Mouse (Mus musculus): ENCODE data around the gene Ankrd40.

Gene Ankrd40

DNA sequence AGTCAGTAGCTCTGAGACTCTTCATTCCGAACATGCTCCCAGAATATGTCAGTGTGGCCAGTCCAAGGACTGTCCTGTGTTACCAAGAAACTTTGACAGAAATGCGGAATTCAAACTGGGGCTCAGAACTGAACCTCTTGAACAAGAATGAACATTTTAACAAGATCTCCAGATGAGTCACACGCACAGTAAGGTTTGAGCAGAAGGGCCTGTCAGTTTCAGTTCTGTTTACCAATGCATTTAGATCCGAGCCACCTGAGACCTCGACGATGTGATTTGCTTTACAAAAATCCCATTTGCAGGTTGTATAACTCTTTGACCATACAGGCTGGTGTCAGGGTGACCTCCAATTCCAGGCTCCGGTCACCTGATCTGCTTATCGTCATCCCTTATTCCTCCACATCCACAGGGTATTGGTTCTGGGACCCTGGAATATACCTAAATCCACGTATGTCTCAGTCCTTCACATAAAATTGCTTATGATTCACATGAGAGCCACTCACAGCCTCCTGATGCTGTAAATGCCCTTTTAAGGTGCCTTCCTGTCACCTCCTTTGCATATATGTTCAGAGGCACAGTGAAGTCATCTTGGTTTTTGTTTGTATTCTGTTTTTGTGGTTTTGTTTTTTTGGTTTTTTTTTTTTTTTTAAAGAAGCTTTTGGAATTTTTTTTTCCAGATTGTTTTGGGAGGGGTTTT is 27.9 kb downstream of the Ankrd40 start:
- no peak for DNase-seq

- no peak for DNase-seq
These were observed 31.4 kb downstream of the Ankrd40 start for GRCm38 (mm10) chr11:94359168-94359567.

GRCm38 (mm10) chr11:94361166-94361870 is 33.5 kb downstream of the Ankrd40 start:
- no peak for DNase-seq

GRCm38 (mm10) chr11:94362101-94362500 is 34.3 kb downstream of the Ankrd40 start:
- DNase-seq = no peak

DNA sequence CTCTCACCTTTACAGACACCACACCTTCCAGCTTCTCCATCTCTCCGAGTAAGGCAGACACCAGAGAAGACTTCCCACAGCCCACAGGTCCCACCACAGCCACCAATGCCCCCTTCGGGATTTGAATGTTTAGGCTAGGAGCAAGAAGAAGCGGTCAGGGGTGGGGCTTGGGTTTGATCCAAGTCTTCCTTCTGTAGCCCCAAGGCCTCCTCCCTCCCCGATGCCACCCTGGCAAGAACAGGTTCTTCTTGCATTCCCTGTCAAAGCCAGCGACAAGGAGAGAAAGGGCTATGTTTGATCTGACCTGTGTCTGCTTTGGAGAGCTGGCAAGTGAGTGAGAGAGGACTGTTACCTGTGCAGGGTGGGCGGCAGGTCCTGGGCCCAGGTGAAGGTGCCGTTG is 35.9 kb downstream of the Ankrd40 start:
- DNase-seq = peak; percentile 45

DNA sequence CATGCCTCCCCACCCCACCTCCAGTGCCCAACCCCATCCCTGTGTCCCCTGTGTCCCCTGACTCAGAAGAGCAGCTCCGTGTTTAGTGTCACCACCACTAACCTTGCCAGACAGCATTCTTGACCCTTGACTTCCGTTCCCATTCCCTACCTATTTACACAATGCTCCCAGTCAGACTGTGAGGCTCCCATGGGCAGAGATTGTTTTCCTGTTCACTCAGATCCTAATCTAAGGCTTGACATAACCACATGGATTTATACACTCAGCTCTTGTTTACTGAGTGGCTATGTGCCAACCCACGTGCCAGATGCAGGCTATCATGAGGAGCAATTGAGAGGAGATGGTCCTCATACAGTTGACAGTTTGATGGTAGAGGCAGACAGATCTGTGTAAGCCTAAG is 37.5 kb downstream of the Ankrd40 start:
- peak; percentile 74 for DNase-seq

GRCm38 (mm10) chr11:94369981-94370380 is 42.2 kb downstream of the Ankrd40 start:
- DNase-seq = no peak

GRCm38 (mm10) chr11:94370809-94371208 is 43.0 kb downstream of the Ankrd40 start:
- peak; percentile 14 for DNase-seq

GRCm38 (mm10) chr11:94374276-94374948 is 46.6 kb downstream of the Ankrd40 start:
- no peak for DNase-seq

- DNase-seq = no peak
These were observed 51.3 kb downstream of the Ankrd40 start for GRCm38 (mm10) chr11:94379061-94379460.

- DNase-seq = no peak
These were observed 51.9 kb downstream of the Ankrd40 start for GRCm38 (mm10) chr11:94379736-94380135.

GRCm38 (mm10) chr11:94385977-94386771 is 58.4 kb downstream of the Ankrd40 start:
- peak; percentile 80 for DNase-seq

DNA sequence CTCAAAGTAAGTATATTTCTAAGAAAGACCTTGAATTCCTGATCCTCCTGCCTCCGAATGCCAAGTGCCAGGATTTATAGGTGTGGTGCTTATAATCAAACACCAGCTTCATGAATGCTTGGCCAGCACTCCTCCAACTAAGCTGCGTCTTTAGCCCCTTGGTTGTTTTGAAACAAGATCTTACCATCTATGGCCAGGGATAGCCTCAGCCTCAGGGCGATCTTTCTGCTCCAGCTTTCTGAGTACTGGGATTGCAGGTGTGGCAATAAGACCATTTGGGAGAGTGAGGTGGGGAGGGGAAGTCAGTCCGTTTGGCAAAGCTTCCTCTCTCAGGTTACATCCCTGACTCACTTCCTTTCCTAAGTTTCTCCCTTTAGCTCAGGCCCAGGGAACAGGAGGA is 60.0 kb downstream of the Ankrd40 start:
- no peak for DNase-seq

GRCm38 (mm10) chr11:94389021-94389420 is 61.2 kb downstream of the Ankrd40 start:
- no peak for DNase-seq

DNA sequence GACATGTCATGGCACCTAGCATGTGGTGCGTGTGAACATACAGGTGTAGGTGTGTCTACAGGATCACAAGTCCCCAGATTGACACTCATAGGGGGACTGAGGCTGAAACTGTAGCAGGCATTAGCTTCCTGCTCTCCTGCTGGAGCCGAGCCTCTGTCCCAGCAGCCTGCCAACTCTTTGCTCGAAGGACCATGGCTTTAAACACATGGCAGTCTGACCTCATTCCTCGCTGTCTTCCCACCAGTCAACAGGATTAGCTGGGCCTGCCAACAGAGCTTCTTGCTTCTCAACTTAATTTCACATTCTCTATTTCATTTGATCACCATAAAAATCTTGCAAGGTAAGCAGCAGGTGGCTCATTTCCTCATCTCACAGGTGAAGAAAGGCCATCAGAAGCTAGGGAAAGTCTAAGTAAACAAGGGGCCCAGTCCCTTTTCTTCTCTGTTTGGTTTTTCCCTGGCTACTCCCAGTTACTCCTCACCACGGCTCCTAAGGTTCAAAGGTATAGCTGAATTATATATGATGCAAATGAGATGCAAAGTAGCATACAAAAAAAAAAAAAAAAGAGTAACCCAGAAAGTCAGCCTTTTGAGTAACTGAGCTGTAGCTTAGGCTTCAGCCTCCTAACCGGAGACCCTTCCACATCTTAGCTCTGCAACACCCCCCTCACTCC is 62.1 kb downstream of the Ankrd40 start:
- no peak for DNase-seq

DNA sequence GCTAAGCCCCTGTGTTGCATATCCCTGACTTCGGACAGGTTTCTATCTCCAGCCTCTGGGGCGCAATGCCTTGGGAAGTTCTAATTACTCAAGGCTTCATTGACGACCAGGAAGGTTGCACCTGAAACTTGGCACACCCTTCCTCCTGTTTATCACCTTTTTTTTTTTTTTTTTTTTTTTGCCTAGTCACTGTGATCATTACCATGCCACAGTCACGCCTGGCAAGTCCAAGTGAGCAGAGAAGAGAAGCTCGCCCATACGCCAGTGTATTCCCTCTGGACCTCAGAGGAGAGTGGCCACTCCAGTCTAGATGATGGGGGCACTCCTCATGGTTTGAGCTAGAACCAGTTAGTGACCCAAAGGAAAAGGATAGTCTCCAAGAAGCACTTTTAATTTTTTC is 63.0 kb downstream of the Ankrd40 start:
- DNase-seq = no peak
